Mouse (Mus musculus) CH12.LX (cell line): ENCODE results near the gene Det1. TPM values are rescaled to one million over a fixed set of nuclear protein-coding genes. Genes with fewer than 3 reads are reported as not detected.

Experiments used
- DNase-seq: peaks from one replicate; pipeline ENCODE4 v3.0.0-alpha.2; 2013; ENCODE audit errors: extremely low read depth
- H3K27ac ChIP-seq: 2 replicates; pipeline ENCODE4 v1.5.1; 2012; ENCODE audit warnings: low read depth, mild to moderate bottlenecking, control low read depth, moderate library complexity; ENCODE audit not compliant: insufficient read depth
- H3K27me3 ChIP-seq: replicated peaks from 2 replicates; pipeline ENCODE3; 2012; ENCODE audit warnings: inconsistent platforms
- H3K36me3 ChIP-seq, 2 experiments: replicated peaks in 1 of 2; 2 replicates each; pipeline versions ENCODE3 to v1.6.1; 2012; ENCODE audit warnings: inconsistent platforms in 1 of 2, low read length in 1 of 2, mild to moderate bottlenecking in 1 of 2, mixed read lengths in 1 of 2, moderate library complexity in 1 of 2; ENCODE audit not compliant: control insufficient read depth in 1 of 2, insufficient read depth in 1 of 2
- H3K4me1 ChIP-seq, 2 experiments: 2 replicates each; pipeline ENCODE4 v1.6.1; 2012; ENCODE audit warnings: inconsistent platforms in 1 of 2, moderate library complexity in 1 of 2; ENCODE audit not compliant: insufficient read depth in 2 of 2, control insufficient read depth in 1 of 2
- H3K4me2 ChIP-seq: 2 replicates; pipeline ENCODE4 v1.6.1; 2012; ENCODE audit warnings: low read depth, mild to moderate bottlenecking, control low read depth; ENCODE audit not compliant: poor library complexity, insufficient read depth, severe bottlenecking
- H3K4me3 ChIP-seq, 3 experiments: fragments of 150-350 bp in 1 of 3; sonication (generic) in 1 of 3; replicated peaks in 1 of 3; 2 replicates each; pipeline versions ENCODE3 to v1.5.1; 2011 to 2012; ENCODE audit warnings: low read depth in 2 of 3, low read length in 2 of 3, mild to moderate bottlenecking in 2 of 3, moderate library complexity in 2 of 3, control low read depth in 1 of 3, improper control_type of control experiment in 1 of 3, inconsistent platforms in 1 of 3, mixed read lengths in 1 of 3; ENCODE audit not compliant: poor library complexity in 1 of 3
- H3K79me2 ChIP-seq: replicated peaks from 2 replicates; pipeline ENCODE4 v1.6.1; 2012; ENCODE audit warnings: mild to moderate bottlenecking, moderate library complexity; ENCODE audit not compliant: control insufficient read depth, poor library complexity, insufficient read depth, severe bottlenecking; ENCODE audit errors: extremely low read depth
- H3K9ac ChIP-seq: 2 replicates; pipeline ENCODE4 v1.6.1; 2012; ENCODE audit warnings: low read depth, mild to moderate bottlenecking, control low read depth, moderate library complexity; ENCODE audit not compliant: insufficient read depth
- H3K9me3 ChIP-seq: replicated peaks from 2 replicates; pipeline ENCODE3; 2012; ENCODE audit warnings: low read length, inconsistent platforms, mixed read lengths
- BHLHE40 ChIP-seq: IDR thresholded peaks from 2 replicates; pipeline ENCODE4 v1.6.1; 2011; ENCODE audit warnings: mild to moderate bottlenecking, low read depth, low read length, improper control_type of control experiment
- CHD1 ChIP-seq: IDR thresholded peaks from 2 replicates; pipeline ENCODE4 v1.6.1; 2012; ENCODE audit warnings: low read depth, low read length, improper control_type of control experiment, inconsistent platforms
- CHD2 ChIP-seq: IDR thresholded peaks from 2 replicates; pipeline ENCODE4 v1.6.1; 2011; ENCODE audit warnings: low read length, improper control_type of control experiment
- CTCF ChIP-seq, 2 experiments: IDR thresholded peaks in 1 of 2; conservative IDR thresholded peaks in 1 of 2; 2 replicates each; pipeline ENCODE4 v1.5.1; 2011 to 2012; ENCODE audit warnings: low read depth in 2 of 2, low read length in 2 of 2, improper control_type of control experiment in 1 of 2, inconsistent platforms in 1 of 2, mild to moderate bottlenecking in 1 of 2, moderate library complexity in 1 of 2
- ELF1 ChIP-seq: IDR thresholded peaks from 2 replicates; pipeline ENCODE4 v1.6.1; 2014; ENCODE audit warnings: low read depth, mild to moderate bottlenecking, inconsistent platforms, low read length, improper control_type of control experiment
- EP300 ChIP-seq: IDR thresholded peaks from 2 replicates; pipeline ENCODE4 v1.6.1; 2011; ENCODE audit warnings: low read length, improper control_type of control experiment
- ETS1 ChIP-seq: conservative IDR thresholded peaks from 2 replicates; pipeline ENCODE4 v1.6.1; 2012; ENCODE audit warnings: low read depth, mild to moderate bottlenecking, inconsistent platforms, low read length, improper control_type of control experiment, moderate library complexity
- GABPA ChIP-seq: IDR thresholded peaks from 2 replicates; pipeline ENCODE4 v1.6.1; 2012; ENCODE audit warnings: low read depth, low read length, improper control_type of control experiment, inconsistent platforms; ENCODE audit not compliant: insufficient replicate concordance
- HCFC1 ChIP-seq: IDR thresholded peaks from 2 replicates; pipeline ENCODE4 v1.6.1; 2012; ENCODE audit warnings: low read depth, mild to moderate bottlenecking, inconsistent platforms, low read length, improper control_type of control experiment
- IRF4 ChIP-seq: IDR thresholded peaks from 2 replicates; pipeline ENCODE4 v1.6.1; 2014; ENCODE audit warnings: low read depth, mild to moderate bottlenecking, inconsistent platforms, low read length, improper control_type of control experiment
- JUN ChIP-seq: IDR thresholded peaks from 2 replicates; pipeline ENCODE4 v1.6.1; 2011; ENCODE audit warnings: low read depth, mild to moderate bottlenecking, low read length, improper control_type of control experiment, moderate library complexity; ENCODE audit not compliant: insufficient read depth
- JUND ChIP-seq: conservative IDR thresholded peaks from 2 replicates; pipeline ENCODE4 v1.6.1; 2011; ENCODE audit warnings: low read depth, low read length, improper control_type of control experiment
- KAT2A ChIP-seq: IDR thresholded peaks from 2 replicates; pipeline ENCODE4 v1.6.1; 2012; ENCODE audit warnings: low read length, improper control_type of control experiment, inconsistent platforms; ENCODE audit not compliant: insufficient replicate concordance
- MAFK ChIP-seq: IDR thresholded peaks from 2 replicates; pipeline ENCODE4 v1.6.1; 2011; ENCODE audit warnings: low read length, improper control_type of control experiment; ENCODE audit not compliant: insufficient replicate concordance
- MAX ChIP-seq: IDR thresholded peaks from 2 replicates; pipeline ENCODE4 v1.6.1; 2011; ENCODE audit warnings: low read length, improper control_type of control experiment
- MAZ ChIP-seq: IDR thresholded peaks from 2 replicates; pipeline ENCODE4 v1.6.1; 2012; ENCODE audit warnings: low read depth, mild to moderate bottlenecking, inconsistent platforms, low read length, improper control_type of control experiment, moderate library complexity
- MEF2A ChIP-seq: IDR thresholded peaks from 2 replicates; pipeline ENCODE4 v1.6.1; 2014; ENCODE audit warnings: low read depth, mild to moderate bottlenecking, inconsistent platforms, low read length, improper control_type of control experiment, borderline replicate concordance
- MXI1 ChIP-seq: IDR thresholded peaks from 2 replicates; pipeline ENCODE4 v1.6.1; 2011; ENCODE audit warnings: mild to moderate bottlenecking, low read depth, low read length, improper control_type of control experiment
- MYC ChIP-seq: IDR thresholded peaks from 2 replicates; pipeline ENCODE4 v1.6.1; 2011; ENCODE audit warnings: low read depth, mild to moderate bottlenecking, improper control_type of control experiment, low read length
- NELFE ChIP-seq: IDR thresholded peaks from 2 replicates; pipeline ENCODE4 v1.6.1; 2011; ENCODE audit warnings: low read depth, low read length, improper control_type of control experiment
- NRF1 ChIP-seq: IDR thresholded peaks from 2 replicates; pipeline ENCODE4 v1.6.1; 2014; ENCODE audit warnings: low read depth, mild to moderate bottlenecking, inconsistent platforms, low read length, improper control_type of control experiment, moderate library complexity
- PAX5 ChIP-seq: IDR thresholded peaks from 2 replicates; pipeline ENCODE4 v1.6.1; 2012; ENCODE audit warnings: low read length, inconsistent platforms, mixed read lengths
- POLR2A ChIP-seq: IDR thresholded peaks from 2 replicates; pipeline ENCODE4 v1.6.1; 2011; ENCODE audit warnings: low read depth, mild to moderate bottlenecking, improper control_type of control experiment, low read length
- POLR2AphosphoS2 ChIP-seq: IDR thresholded peaks from 2 replicates; pipeline ENCODE4 v1.6.1; 2011; ENCODE audit warnings: low read depth, low read length, improper control_type of control experiment
- RAD21 ChIP-seq: IDR thresholded peaks from 2 replicates; pipeline ENCODE4 v1.6.1; 2011; ENCODE audit warnings: low read depth, mild to moderate bottlenecking, low read length, improper control_type of control experiment, moderate library complexity
- RCOR1 ChIP-seq: conservative IDR thresholded peaks from 2 replicates; pipeline ENCODE4 v1.6.1; 2012; ENCODE audit warnings: low read depth, mild to moderate bottlenecking, inconsistent platforms, low read length, improper control_type of control experiment
- SIN3A ChIP-seq: IDR thresholded peaks from 2 replicates; pipeline ENCODE4 v1.6.1; 2012; ENCODE audit warnings: low read length, improper control_type of control experiment, inconsistent platforms
- SMC3 ChIP-seq: IDR thresholded peaks from 2 replicates; pipeline ENCODE4 v1.6.1; 2011; ENCODE audit warnings: low read depth, low read length, improper control_type of control experiment
- TBP ChIP-seq: conservative IDR thresholded peaks from 2 replicates; pipeline ENCODE4 v1.6.1; 2011; ENCODE audit warnings: low read depth, low read length, improper control_type of control experiment
- TCF12 ChIP-seq: IDR thresholded peaks from 2 replicates; pipeline ENCODE4 v1.6.1; 2014; ENCODE audit warnings: low read depth, mild to moderate bottlenecking, inconsistent platforms, low read length, improper control_type of control experiment
- UBTF ChIP-seq: IDR thresholded peaks from 2 replicates; pipeline ENCODE4 v1.6.1; 2012; ENCODE audit warnings: low read depth, mild to moderate bottlenecking, inconsistent platforms, low read length, improper control_type of control experiment, moderate library complexity
- USF1 ChIP-seq: IDR thresholded peaks from 2 replicates; pipeline ENCODE4 v1.6.1; 2014; ENCODE audit warnings: low read depth, mild to moderate bottlenecking, inconsistent platforms, low read length, improper control_type of control experiment
- USF2 ChIP-seq: conservative IDR thresholded peaks from 2 replicates; pipeline ENCODE4 v1.6.1; 2011; ENCODE audit warnings: low read depth, low read length, improper control_type of control experiment
- ZC3H11A ChIP-seq: IDR thresholded peaks from 2 replicates; pipeline ENCODE4 v1.6.1; 2012; ENCODE audit warnings: low read depth, mild to moderate bottlenecking, inconsistent platforms, low read length, improper control_type of control experiment
- ZKSCAN1 ChIP-seq: IDR thresholded peaks from 2 replicates; pipeline ENCODE4 v1.6.1; 2012; ENCODE audit warnings: low read depth, inconsistent platforms, low read length, improper control_type of control experiment, borderline replicate concordance
- ZMIZ1 ChIP-seq: IDR thresholded peaks from 2 replicates; pipeline ENCODE4 v1.6.1; 2012; ENCODE audit warnings: low read depth, mild to moderate bottlenecking, inconsistent platforms, low read length, improper control_type of control experiment
- ZNF384 ChIP-seq: IDR thresholded peaks from 2 replicates; pipeline ENCODE4 v1.6.1; 2012; ENCODE audit warnings: low read depth, low read length, improper control_type of control experiment, inconsistent platforms
- dilution Hi-C: fragments of 300-500 bp; cut with MboI; formaldehyde crosslinking; loops from 2 replicates; pipeline ENCODE4 v1.14.3; 2020; ENCODE audit warnings: low sequenced_read_pairs; ENCODE audit not compliant: extremely low pct_unique_long_range_greater_than_20kb, extremely low pct_ligation_motif_present
- in situ Hi-C: fragments of 300-500 bp; cut with MboI; formaldehyde crosslinking; loops from 3 replicates; pipeline ENCODE4 v1.14.3; 2019; ENCODE audit warnings: low sequenced_read_pairs, low pct_ligation_motif_present, low pct_unique_long_range_greater_than_20kb, mixed read lengths
- polyA plus RNA-seq: library from polyadenylated mRNA; unstranded; fragments of >175 nt; gene quantifications from 2 replicates; pipeline ENCODE4 v1.2.1, GENCODE M21; 2012; ENCODE audit warnings: low read depth; ENCODE audit not compliant: insufficient read length
- total RNA-seq, 2 experiments: library from RNA; depleted of rRNA; stranded (reverse); fragments of 300-350 nt in 1 of 2; fragments of >200 nt in 1 of 2; gene quantifications; 2 replicates each; pipeline ENCODE4 v1.2.3; 2012 to 2014

Gene Det1
- total RNA-seq (2012; rRNA removed) (12.6 and 12.9 TPM in 2 replicates), total RNA-seq (2014; rRNA removed) (11.9 and 14.3 TPM in 2 replicates), polyA plus RNA-seq (9.5 and 12.2 TPM in 2 replicates)

- peak within 1 kb of the TSS; percentile 64 for H3K4me2 ChIP-seq
- H3K27ac ChIP-seq = peak within 1 kb of the TSS; percentile 76
- peaks cover 3 to 16% of the 10 kb centered on the region in 2 experiments for H3K4me1 ChIP-seq
- no peak for TF ChIP-seq RCOR1
- TF ChIP-seq IRF4 = peak; percentile 41; the same call in 1 of the 2 replicates
- TF ChIP-seq NRF1 = peak; percentile 60
- 0 out of 2 replicates have a peak, but pooled peaks have one; percentile 63 for TF ChIP-seq UBTF
- peak; percentile 46 to 79 for TF ChIP-seq CTCF (conservative IDR thresholded peaks at IDR 0.05 in 1 of 2, IDR thresholded peaks at IDR 0.05 in 1 of 2; ENCODE audit: low read depth in 2 of 2, low read length in 2 of 2)
- peak; percentile 15; the same call in 1 of the 2 replicates for TF ChIP-seq ETS1
- TF ChIP-seq USF1 = no peak
- TF ChIP-seq JUN = no peak
- TF ChIP-seq MYC = peak; percentile 75
- TF ChIP-seq MAX = peak; percentile 70
- TF ChIP-seq MEF2A = peak; percentile 59; the same call in 1 of the 2 replicates
- peak; percentile 81; the same call in 1 of the 2 replicates for TF ChIP-seq MAZ
- peak; percentile 78 for TF ChIP-seq SIN3A
- TF ChIP-seq TBP = 0 out of 2 replicates have a peak, but pooled peaks have one; percentile 59
- no peak for TF ChIP-seq ZC3H11A
- no peak for TF ChIP-seq PAX5
- TF ChIP-seq CHD2 = peak; percentile 73; the same call in 1 of the 2 replicates
- TF ChIP-seq JUND = no peak
- TF ChIP-seq BHLHE40 = peak; percentile 58; the same call in 1 of the 2 replicates
- TF ChIP-seq ZKSCAN1 = no peak
- peak; percentile 15; the same call in 1 of the 2 replicates for TF ChIP-seq MAFK
- TF ChIP-seq NELFE = peak; percentile 60; the same call in 1 of the 2 replicates
- 0 out of 2 replicates have a peak, but pooled peaks have one; percentile 5 for TF ChIP-seq ZNF384
- peak; percentile 91 for TF ChIP-seq HCFC1
- 0 out of 2 replicates have a peak, but pooled peaks have one; percentile 15 for TF ChIP-seq SMC3
- peak; percentile 81; the same call in 1 of the 2 replicates for TF ChIP-seq MXI1
- no peak for TF ChIP-seq EP300
- peak; percentile 5 for TF ChIP-seq RAD21
- peak; percentile 89; the same call in 1 of the 2 replicates for TF ChIP-seq KAT2A
- peak; percentile 79 for TF ChIP-seq TCF12
- TF ChIP-seq CHD1 = 0 out of 2 replicates have a peak, but pooled peaks have one; percentile 57
- TF ChIP-seq ELF1 = peak; percentile 89
- peak; percentile 61; the same call in 1 of the 2 replicates for TF ChIP-seq POLR2A
- no peak for TF ChIP-seq POLR2AphosphoS2
- TF ChIP-seq ZMIZ1 = peak; percentile 75
- no peak for TF ChIP-seq USF2
- TF ChIP-seq GABPA = peak; percentile 75
Measured at GRCm38 (mm10) chr7:78846737-78847434, at the start of gene Det1. Gene Det1 (minus strand): TSS chr7:78847263.

More at GRCm38 (mm10) chr7:78846737-78847434, at the start of gene Det1:
- Histone ChIP-seq H3K79me2 (peaks cover 8% of the 10 kb centered on the region), H3K9me3 (no peaks in the 10 kb centered on the region), H3K36me3 (peaks cover 21 to 27% of the 10 kb centered on the region in 2 experiments), H3K9ac (peak within 1 kb of the TSS; percentile 94), H3K27me3 (no peaks in the 10 kb centered on the region), H3K4me3 (peak within 1 kb of the TSS; percentile 76 to 78 (median 77))
- in situ Hi-C loops = no loop called here
- DNase-seq = peak; percentile 93
- dilution Hi-C loops = no loop called here
